Mouse (Mus musculus) ZHBTc4 (cell line): ENCODE measurements at regions not wholly inside any gene's neighbourhood (a gene's known extent, or its start where the extent isn't known, plus 50 kb on each side); places are given as distances from the start of the nearest gene placed in this dataset.

Experiments
- DNase-seq: peaks from one replicate; pipeline ENCODE4 v3.0.0-alpha.2; 2011; ENCODE audit warnings: low read depth, low spot score

- DNase-seq = peak; percentile 39
Observed at GRCm38 (mm10) chr16:97304156-97304735, 52.3 kb upstream of the Bace2 start.
